Mouse (Mus musculus) bone marrow macrophage, adult 2 months (primary cell): ENCODE measurements around the gene Nrg4.

Source experiments
- CTCF ChIP-seq: IDR thresholded peaks from 2 replicates; pipeline ENCODE4 v1.5.1; 2012; ENCODE audit warnings: low read depth, mild to moderate bottlenecking, low read length, moderate library complexity
- POLR2A ChIP-seq: IDR thresholded peaks from 2 replicates; pipeline ENCODE4 v1.6.1; 2012; ENCODE audit warnings: mild to moderate bottlenecking, low read depth, low read length, borderline replicate concordance

- TF ChIP-seq CTCF = no peak
- TF ChIP-seq POLR2A = no peak
Measured at GRCm38 (mm10) chr9:55208458-55208789, 118.2 kb downstream of the Nrg4 start.
